Mouse (Mus musculus) naive thymus-derived CD4-positive, alpha-beta T cell, adult 2 months (primary cell): ENCODE results near the gene Lrriq4.
"Not testable (repeated sequence)": the region's sequence is repeated elsewhere in the genome, so short reads cannot be mapped to it uniquely, and the experiment has no call there.

Experiments
- DNase-seq: peaks from one replicate; pipeline ENCODE4 v3.0.0-alpha.2; 2011; ENCODE audit warnings: low read depth

Lrriq4 gene

GRCm38 (mm10) chr3:30683190-30683589 is 38.9 kb downstream of the Lrriq4 start:
- no peak for DNase-seq

GRCm38 (mm10) chr3:30687216-30687615 is 42.9 kb downstream of the Lrriq4 start:
- DNase-seq: no peak

GRCm38 (mm10) chr3:30690976-30691375 is 46.7 kb downstream of the Lrriq4 start:
- DNase-seq: no peak

GRCm38 (mm10) chr3:30695661-30696060 is 51.4 kb downstream of the Lrriq4 start:
- no peak for DNase-seq

- peak; percentile 11 for DNase-seq
Measured at GRCm38 (mm10) chr3:30696346-30696745, 52.0 kb downstream of the Lrriq4 start.

GRCm38 (mm10) chr3:30697891-30698290 is 53.6 kb downstream of the Lrriq4 start:
- no peak for DNase-seq

- DNase-seq: not testable (repeated sequence)
Measured at GRCm38 (mm10) chr3:30699711-30700505, 55.6 kb downstream of the Lrriq4 start, which contains the start of gene Lrrc31. TSS of gene Lrrc31 (minus strand) at chr3:30699843.

- no peak for DNase-seq
Measured at GRCm38 (mm10) chr3:30705977-30706376, 61.7 kb downstream of the Lrriq4 start.

- no peak for DNase-seq
Measured at GRCm38 (mm10) chr3:30706614-30707276, 62.4 kb downstream of the Lrriq4 start.

GRCm38 (mm10) chr3:30710191-30710590 is 65.9 kb downstream of the Lrriq4 start:
- no peak for DNase-seq

- no peak for DNase-seq
Measured at GRCm38 (mm10) chr3:30713334-30713733, 69.0 kb downstream of the Lrriq4 start.

GRCm38 (mm10) chr3:30718649-30719048 is 74.3 kb downstream of the Lrriq4 start:
- no peak for DNase-seq
